Mouse (Mus musculus) ES-E14 (cell line): ENCODE measurements around the gene Ctnnb1.

Experiments
- CHD2 ChIP-seq: IDR thresholded peaks from 2 replicates; pipeline ENCODE4 v1.6.1; 2014; ENCODE audit warnings: mild to moderate bottlenecking, low read depth, low read length, inconsistent platforms
- HCFC1 ChIP-seq: IDR thresholded peaks from 2 replicates; pipeline ENCODE4 v1.6.1; 2012; ENCODE audit warnings: low read length, inconsistent platforms, borderline replicate concordance; ENCODE audit not compliant: insufficient read depth
- MAFK ChIP-seq: IDR thresholded peaks from 2 replicates; pipeline ENCODE4 v1.6.1; 2014; ENCODE audit warnings: mild to moderate bottlenecking, low read depth, low read length, inconsistent platforms; ENCODE audit not compliant: insufficient read depth
- ZC3H11A ChIP-seq: IDR thresholded peaks from 2 replicates; pipeline ENCODE4 v1.6.1; 2012; ENCODE audit warnings: low read depth, mild to moderate bottlenecking, inconsistent platforms, low read length, borderline replicate concordance
- ZNF384 ChIP-seq: IDR thresholded peaks from 2 replicates; pipeline ENCODE4 v1.6.1; 2012; ENCODE audit warnings: low read depth, low read length, inconsistent platforms

- no peak for TF ChIP-seq HCFC1
- no peak for TF ChIP-seq ZNF384
- TF ChIP-seq ZC3H11A = no peak
- TF ChIP-seq MAFK = no peak
- no peak for TF ChIP-seq CHD2
These were observed 45.2 kb downstream of the Ctnnb1 start for GRCm38 (mm10) chr9:120974209-120974608.
